Mouse (Mus musculus) cortical plate, adult 2 months (tissue): ENCODE measurements around the gene Bhmt.

Experiments used
- CTCF ChIP-seq: fragments of 200-500 bp; IDR thresholded peaks from 2 replicates; pipeline ENCODE4 v1.5.1; 2011; ENCODE audit warnings: mild to moderate bottlenecking, control low read depth, low read length; ENCODE audit not compliant: insufficient read depth; ENCODE audit errors: extremely low read depth
- POLR2A ChIP-seq: fragments of 200-500 bp; IDR thresholded peaks from 2 replicates; pipeline ENCODE4 v1.6.1; 2011; ENCODE audit warnings: mild to moderate bottlenecking, low read length, control low read depth; ENCODE audit not compliant: insufficient read depth; ENCODE audit errors: extremely low read depth

GRCm38 (mm10) chr13:93569676-93570075 is 68.1 kb downstream of the Bhmt start:
- TF ChIP-seq POLR2A (no peak), CTCF (no peak)
